Mouse (Mus musculus): ENCODE measurements around the gene Tsen34. TPM values are rescaled to one million over a fixed set of nuclear protein-coding genes. Genes with fewer than 3 reads are reported as not detected.
"Not testable (repeated sequence)": the region's sequence is repeated elsewhere in the genome, so short reads cannot be mapped to it uniquely, and the experiment has no call there.

Gene Tsen34
- total RNA-seq, 2 experiments from 2014 or later = 27.3 to 31.9 TPM

DNA sequence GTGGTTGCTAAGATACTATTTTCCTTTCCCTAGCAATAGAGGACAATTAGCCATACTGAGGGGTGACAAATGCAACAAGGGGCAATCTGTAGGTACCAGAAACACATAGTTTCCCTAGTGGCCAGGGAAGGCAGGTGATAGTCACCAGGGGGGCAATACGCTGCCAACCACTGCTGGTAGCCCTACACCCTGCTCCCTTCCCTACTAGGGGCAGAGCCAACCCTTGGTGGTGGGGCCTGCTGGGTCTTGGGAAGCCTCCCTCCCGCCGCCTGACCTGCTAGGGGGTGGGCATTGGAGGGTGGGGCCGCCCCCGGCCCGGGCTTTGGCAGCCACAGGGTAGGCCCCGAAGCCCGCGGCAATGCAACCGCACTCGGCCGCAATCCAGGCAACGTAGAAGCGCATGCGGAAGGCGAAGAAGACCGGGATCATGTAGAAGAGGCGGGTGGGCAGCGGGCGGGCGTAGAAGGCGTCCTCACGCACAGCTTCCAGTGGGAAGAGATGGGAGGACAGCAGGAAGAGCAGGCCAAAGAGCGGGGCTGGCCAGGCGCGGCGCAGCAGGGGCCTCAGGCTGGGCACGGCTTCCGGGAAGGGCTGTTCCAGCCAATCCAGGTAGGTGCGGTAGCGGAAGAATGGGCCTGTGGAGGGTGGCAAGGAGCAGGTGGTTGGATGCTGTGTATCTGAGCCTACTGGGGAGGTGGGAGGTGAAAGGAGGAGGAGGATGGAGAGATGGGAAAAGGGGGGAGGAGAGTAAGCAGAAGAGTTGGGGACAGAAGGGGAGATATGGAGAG lies 7.1 kb upstream of the Tsen34 start:
- no peak for DNase-seq (ENCODE audit: low spot score)

DNA sequence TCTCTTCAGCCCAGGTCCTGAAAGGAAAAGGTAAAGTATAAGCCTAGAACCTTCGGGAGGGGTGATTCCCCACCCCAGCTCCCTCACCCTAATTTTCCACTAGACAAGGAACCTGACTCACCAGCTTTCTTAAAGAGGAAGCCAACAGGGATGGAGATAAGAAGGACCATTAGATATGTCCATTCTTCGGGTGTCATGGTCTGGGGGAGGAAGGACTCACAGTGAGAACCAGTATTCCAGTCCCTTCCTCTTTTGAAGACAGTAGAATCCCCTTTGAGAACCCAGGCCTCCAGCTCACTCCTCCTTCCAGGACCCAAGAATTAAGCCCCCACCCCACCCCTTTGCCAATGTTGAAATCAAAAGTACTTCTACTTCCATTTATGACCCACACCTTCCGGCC lies 744 bp upstream of the Tsen34 start:
- no peak for DNase-seq (ENCODE audit: low spot score)

- DNase-seq (ENCODE audit: low spot score) = peak; percentile 96
Measured at GRCm38 (mm10) chr7:3692987-3693808, 535 bp downstream of the Tsen34 start, which contains the start of gene Mboat7. Gene Mboat7 (minus strand): TSS chr7:3693523.

DNA sequence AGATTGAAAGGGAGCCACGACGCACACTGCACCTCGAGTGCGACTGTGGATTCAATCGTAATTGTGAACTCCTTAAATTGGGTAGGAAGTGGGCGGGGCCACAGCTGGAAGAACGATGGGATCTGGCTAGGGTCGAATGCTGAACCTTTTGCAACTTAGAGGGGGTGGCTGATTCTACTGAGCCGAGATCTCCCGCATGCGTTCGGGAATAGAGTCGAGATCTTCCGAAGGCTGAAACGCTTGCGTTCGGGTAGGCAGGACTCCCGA lies 1.1 kb downstream of the Tsen34 start:
- DNase-seq (ENCODE audit: low spot score) = no peak

DNA sequence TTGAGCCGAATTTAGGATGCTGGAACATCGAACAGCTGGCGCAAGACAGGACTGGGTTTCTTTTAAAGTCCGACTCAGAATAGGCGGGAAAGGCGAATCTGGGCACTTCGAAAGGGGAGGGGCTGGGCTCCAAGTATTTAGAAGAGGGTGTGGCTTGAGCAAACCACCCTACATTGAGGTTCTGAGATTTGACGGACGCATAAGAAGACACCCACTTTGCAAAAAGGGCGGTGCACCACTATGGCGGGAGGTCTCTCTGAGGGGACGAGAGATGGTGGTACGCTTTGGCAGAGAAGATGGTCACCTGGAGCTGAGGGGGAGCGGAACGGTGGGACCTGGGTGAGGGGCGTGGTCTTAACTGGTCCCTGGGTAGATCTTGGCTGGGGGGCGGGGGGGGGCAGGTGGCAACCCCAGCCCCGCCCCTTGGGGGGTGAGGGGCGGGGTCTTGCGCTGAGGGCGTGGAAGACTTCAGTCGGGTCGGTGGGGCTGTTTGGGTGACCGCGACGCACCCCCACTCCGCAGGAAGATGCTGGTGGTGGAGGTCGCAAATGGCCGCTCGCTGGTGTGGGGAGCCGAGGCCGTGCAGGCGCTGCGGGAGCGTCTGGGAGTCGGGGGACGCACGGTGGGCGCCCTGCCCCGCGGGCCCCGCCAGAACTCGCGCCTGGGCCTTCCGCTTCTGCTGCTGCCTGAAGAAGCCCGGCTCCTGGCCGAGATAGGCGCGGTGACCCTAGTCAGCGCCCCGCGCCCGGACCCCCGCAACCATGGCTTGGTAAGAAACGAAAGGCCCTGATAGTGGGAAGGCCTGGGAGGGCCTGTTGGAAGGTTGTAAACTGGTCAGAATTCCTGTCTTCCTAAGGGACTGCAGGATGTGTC lies 1.6 kb downstream of the Tsen34 start:
- peak; percentile 62 for DNase-seq (ENCODE audit: low spot score)

GRCm38 (mm10) chr7:3694949-3695305 lies 2.3 kb downstream of the Tsen34 start:
- peak; percentile 15 for DNase-seq (ENCODE audit: low spot score)

DNA sequence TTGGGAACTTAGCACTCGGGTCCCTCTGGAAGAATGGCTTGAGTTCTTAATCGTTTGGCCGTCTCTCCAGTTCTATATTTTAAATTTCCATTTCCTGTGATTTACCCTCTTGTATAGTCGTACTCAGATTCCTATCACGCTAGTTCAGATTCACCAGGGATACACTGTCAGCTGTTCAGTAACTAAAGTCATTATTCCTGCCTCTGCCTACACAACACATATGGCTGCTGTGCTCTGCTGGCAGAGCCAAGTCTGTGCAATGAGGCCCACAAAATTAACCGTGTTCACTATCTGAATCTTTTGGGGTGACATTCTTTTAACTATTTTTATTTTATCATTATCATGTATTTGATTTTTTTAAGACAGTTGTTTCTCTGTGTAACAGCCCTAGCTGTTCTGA lies 5.8 kb downstream of the Tsen34 start:
- no peak for DNase-seq (ENCODE audit: low spot score)

GRCm38 (mm10) chr7:3703148-3703878 lies 10.7 kb downstream of the Tsen34 start:
- DNase-seq (ENCODE audit: low spot score) = no peak

- DNase-seq (ENCODE audit: low spot score) = peak; percentile 98
Measured at GRCm38 (mm10) chr7:3703879-3704441, 11.3 kb downstream of the Tsen34 start, which contains the start of gene Rps9. Gene Rps9 (plus strand): TSS chr7:3703993.

DNA sequence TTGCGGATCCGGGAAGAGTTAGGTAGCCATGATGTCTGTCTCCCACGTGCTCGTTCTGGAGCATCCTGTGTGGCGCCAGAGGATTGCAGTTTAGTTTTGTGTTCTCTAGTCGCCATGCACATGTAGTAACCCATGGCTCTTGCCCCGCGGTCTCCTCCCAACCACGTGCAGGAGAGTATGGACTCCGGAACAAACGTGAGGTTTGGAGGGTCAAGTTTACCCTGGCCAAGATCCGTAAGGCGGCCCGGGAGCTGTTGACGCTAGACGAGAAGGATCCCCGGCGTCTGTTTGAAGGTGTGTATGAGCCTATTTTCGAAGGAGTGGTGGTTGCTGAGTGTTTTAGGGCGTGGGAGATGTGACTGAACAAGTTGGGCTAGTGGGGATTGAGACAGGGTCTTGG lies 11.8 kb downstream of the Tsen34 start:
- no peak for DNase-seq (ENCODE audit: low spot score)

DNA sequence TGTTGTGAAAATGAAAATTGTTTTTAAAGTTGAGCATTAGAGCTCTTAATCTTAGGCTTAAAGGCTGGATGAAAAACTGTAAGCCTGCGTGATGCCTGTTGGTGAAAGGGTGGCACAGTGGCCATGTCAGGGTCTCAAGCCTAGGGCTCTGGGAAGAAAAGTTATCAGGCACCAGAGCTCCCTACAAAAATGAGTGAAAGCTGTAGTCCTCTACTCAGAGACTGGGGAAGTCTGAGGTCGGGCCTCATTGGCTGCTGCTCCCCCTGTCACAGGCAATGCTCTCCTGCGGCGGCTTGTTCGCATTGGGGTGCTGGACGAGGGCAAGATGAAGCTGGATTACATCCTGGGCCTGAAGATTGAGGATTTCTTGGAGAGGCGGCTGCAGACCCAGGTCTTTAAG lies 12.8 kb downstream of the Tsen34 start:
- not testable (repeated sequence) for DNase-seq (ENCODE audit: low spot score)

- no peak for DNase-seq (ENCODE audit: low spot score)
Measured at GRCm38 (mm10) chr7:3705911-3706310, 13.2 kb downstream of the Tsen34 start.

- no peak for DNase-seq (ENCODE audit: low spot score)
Measured at GRCm38 (mm10) chr7:3706343-3706934, 13.8 kb downstream of the Tsen34 start.

- DNase-seq (ENCODE audit: low spot score) = no peak
Measured at GRCm38 (mm10) chr7:3707027-3707426, 14.4 kb downstream of the Tsen34 start.

GRCm38 (mm10) chr7:3707568-3708413 lies 15.1 kb downstream of the Tsen34 start:
- DNase-seq (ENCODE audit: low spot score) = no peak

DNA sequence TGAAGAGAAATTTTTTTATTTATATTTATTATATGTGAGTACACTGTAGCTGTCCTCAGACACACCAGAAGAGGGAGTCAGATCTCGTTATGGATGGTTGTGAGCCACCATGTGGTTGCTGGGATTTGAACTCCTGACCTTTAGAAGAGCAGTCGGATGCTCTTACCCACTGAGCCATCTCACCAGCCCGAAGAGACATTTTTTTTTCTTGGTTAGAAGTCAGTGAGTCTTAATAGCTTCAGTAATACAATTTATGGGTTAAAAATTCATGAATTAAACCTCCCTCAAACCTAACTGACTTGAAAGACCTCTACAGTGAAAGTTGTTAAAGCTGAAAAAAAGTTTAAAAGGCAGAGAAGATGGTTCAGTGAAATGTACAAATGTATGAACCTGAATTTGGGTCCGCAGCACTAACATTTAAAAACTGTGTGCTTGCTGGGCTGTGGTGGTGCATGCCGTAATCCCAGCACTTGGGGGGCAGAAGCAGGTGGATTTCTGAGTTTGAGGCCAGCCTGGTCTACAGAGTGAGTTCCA lies 15.9 kb downstream of the Tsen34 start:
- not testable (repeated sequence) for DNase-seq (ENCODE audit: low spot score)

DNA sequence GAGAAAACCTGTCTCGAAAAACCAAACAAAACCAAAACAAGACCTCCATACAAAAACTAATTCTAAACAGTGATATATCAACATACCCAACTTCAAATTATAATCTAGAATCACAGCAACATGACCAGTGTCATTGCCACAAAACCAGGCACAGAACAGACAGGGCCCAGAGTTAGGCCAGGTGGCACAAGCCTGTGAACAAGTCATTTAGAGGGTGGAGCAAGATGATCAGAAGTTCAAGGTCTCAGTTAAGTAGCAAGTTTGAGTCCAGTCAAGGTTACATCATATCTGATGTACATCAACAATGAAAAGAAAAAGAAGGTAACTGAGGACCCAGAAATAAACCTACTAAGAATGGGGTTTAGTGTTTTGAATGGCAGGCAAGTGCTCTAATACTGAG lies 16.3 kb downstream of the Tsen34 start:
- DNase-seq (ENCODE audit: low spot score) = no peak

DNA sequence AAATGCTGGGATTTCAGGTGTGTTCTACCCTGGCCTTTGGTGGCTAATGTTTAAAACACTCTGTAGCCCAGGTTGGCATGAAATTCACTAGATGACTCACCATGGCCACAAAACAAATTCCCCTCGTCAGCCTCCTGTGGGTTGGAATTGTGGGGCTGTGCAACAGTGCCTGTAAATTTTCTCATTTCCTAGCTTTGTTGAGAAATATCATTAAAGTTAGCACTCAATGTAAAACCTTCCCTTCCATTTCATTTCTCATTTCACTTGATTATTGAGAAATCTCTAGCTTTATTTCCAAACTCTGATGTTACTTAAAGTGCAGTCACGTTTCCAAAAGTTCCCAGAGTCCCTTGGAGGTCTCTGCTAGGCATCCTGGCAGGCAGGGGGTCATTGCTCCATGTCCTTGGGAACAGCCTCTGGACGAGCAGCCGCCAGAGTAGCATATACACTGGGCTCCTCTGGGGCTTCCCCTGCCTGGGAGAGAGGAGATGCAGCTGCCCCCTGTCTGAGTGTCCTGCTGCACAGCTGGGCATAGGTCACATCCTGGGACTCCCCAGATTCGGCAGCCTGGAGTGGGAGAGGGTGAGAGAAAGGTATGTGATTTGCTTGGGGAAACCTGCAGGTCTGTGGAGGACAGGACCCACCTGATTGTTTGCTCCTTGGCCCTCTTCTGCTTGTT lies 19.7 kb downstream of the Tsen34 start:
- no peak for DNase-seq (ENCODE audit: low spot score)

- no peak for DNase-seq (ENCODE audit: low spot score)
Measured at GRCm38 (mm10) chr7:3715249-3715648, 22.6 kb downstream of the Tsen34 start.

All from gastrocnemius, adult 18-20 months (tissue).